Mouse (Mus musculus): ENCODE results near the gene Rab10.

The Rab10 gene

GRCm38 (mm10) chr12:3235646-3236161 is 74.1 kb downstream of the Rab10 start:
- peak; percentile 94 for DNase-seq

DNA sequence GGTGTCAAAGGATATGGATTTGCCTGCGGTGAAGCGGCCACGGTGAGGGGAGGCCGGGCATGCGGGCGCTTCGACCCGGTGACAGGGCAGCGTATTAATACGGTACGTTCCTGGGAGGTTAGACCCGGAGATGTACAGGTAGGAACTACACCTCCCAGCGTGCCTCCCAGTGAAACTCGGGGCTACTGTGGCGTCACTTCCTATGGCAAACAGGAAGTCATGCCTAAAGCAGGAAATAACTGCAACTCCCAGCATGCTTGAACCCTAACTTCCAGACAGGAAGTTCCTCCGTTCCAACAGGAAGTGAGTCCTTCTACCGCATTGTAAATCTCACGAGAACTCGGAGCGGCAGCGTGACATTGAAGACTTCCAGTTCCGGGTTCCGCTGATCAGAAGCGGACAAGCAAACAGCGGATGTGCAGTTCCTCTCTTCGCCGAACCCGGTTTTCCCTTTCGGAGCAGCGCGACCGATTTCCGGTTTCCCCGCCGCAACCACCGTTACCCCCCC is 74.6 kb downstream of the Rab10 start:
- peak; percentile 99 for DNase-seq

GRCm38 (mm10) chr12:3234061-3234460 is 75.7 kb downstream of the Rab10 start:
- no peak for DNase-seq

DNA sequence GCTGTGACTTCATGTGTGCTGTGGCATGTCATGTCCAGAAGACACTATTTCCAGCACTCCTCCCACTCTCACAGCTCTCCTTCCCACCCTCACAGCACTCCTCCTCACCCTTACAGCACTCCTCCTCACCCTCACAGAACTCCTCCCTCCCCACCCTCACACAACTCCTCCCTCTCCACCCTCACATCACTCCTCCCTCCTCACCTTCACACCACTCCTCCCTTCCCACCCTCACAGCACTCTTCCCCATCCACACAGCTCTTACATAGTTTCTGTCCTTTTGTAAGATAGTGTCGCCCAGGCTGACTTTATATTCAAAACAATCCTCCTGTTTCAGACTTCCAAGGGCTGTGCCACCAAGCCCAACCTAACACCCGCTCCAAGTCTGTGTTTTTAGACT is 86.4 kb downstream of the Rab10 start:
- no peak for DNase-seq

DNA sequence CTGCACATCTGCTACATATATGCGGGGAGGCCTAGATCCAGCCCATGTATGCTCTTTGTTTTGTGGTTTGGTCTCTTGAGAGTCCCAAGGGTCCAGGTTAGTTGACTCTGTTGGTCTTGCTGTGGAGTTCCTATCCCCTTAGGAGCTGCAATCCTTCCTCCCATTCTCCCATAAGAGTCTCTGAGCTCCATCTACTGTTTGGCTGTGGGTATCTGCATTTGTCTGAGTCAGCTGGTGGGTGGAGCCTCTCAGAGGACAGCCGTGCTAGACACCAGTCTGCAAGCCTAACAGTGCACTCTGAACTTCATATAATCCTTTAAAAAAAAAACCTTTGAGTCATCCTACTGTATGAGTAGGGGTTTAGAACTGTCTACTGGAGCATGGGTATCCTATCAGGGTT is 99.6 kb downstream of the Rab10 start:
- no peak for DNase-seq

- DNase-seq, result peak; percentile 8
Measured at GRCm38 (mm10) chr12:3209163-3209562, 100.6 kb downstream of the Rab10 start.

Measured in retina, postnatal 1 day (tissue).